Mouse (Mus musculus) liver, adult 2 months (tissue): ENCODE measurements around the gene Haus2.

Experiments
- CTCF ChIP-seq: fragments of 200-500 bp; IDR thresholded peaks from 2 replicates; pipeline ENCODE4 v1.5.1; 2011; ENCODE audit warnings: low read depth, low read length, control low read depth
- POLR2A ChIP-seq: fragments of 200-500 bp; IDR thresholded peaks from 2 replicates; pipeline ENCODE4 v1.6.1; 2011; ENCODE audit warnings: low read length, control low read depth; ENCODE audit not compliant: insufficient read depth; ENCODE audit errors: extremely low read depth

- no peak for TF ChIP-seq POLR2A
- TF ChIP-seq CTCF = no peak
Measured at GRCm38 (mm10) chr2:120571081-120571480, 38.1 kb upstream of the Haus2 start.
